Mouse (Mus musculus): ENCODE measurements around the gene Rslcan18. TPM values are rescaled to one million over a fixed set of nuclear protein-coding genes. Genes with fewer than 3 reads are reported as not detected.

Rslcan18 gene
- 0.27 and 0.40 TPM in 2 replicates for polyA plus RNA-seq (2012; rRNA removed; ENCODE audit: low replicate concordance)

DNA sequence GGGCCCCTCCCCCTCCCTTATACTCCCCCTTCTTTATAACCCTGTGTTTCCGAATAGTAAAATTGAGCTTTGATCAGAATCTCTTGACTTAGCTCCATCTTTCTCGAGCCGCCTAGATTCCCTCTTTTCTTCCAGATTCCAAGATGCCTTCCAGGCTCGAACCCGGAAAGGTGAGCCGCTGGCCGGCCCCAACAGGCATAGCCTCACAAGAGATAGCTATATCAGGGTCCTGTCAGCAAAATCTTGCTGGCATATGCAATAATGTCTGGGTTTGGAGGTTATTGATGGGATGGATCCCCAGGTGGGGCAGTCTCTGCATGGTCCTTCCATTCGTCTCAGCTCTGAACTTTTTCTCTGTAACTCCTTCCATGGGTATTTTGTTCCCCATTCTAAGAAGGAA, at the start of gene Rslcan18:
Gene Rslcan18, minus strand, starts transcription at position 101 of the 400 bp plus-strand sequence.

DNA sequence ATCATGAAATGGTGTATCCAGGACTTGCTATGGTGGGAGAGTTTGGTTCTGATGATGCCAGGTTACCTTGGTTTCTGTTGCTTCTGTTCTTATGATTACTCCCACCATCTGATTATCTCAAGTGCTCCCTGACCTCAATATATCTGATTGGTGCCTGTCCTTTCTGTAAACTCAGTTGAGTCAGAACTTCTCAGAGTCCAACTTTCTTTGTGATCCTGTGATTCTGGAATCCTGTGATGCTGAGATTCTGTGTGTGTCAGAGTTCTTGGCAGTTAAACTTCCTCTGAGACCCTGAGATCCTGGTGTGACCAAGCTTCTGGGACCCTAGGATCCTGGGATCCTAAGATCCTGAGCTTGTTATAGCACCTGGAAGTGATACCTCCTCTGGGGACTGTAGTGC, 5.3 kb upstream of the Rslcan18 start, which contains the start of gene Zfp759:
Gene Zfp759, plus strand, starts transcription at position 301 of the 400 bp plus-strand sequence.

DNA sequence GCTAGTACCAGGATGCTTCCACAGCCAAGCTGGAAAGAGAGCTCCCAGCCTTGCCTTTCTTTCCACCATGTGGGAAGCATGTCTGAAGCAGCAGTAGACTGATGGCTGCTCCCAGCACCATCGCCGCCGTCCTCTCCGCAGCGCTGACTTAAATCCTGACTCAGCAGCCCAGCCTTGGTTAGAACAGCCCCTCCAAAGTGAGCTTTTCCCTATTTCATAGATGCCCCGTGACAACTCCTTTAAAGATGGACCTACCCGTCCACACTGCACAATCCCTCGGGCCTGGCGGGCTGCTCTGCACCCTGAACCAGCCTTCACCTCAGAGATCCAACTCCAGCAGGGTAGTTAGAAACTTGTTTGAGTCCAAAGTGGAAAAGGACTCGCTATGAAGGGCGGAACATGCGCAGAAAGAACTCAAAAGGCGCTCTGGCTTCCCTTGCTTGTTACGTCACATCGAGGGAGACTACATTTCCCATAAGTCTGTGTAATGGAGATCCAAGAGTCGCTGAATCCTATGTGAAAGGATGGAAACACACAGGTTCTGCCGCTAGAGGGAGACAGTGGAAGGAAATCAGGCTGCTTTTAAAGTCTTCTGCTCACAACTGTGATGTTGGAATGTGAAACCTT, 7.8 kb downstream of the Rslcan18 start, which contains the start of gene Gm28557:
Gene Gm28557, minus strand, starts transcription at position 411 of the 627 bp plus-strand sequence.

DNA sequence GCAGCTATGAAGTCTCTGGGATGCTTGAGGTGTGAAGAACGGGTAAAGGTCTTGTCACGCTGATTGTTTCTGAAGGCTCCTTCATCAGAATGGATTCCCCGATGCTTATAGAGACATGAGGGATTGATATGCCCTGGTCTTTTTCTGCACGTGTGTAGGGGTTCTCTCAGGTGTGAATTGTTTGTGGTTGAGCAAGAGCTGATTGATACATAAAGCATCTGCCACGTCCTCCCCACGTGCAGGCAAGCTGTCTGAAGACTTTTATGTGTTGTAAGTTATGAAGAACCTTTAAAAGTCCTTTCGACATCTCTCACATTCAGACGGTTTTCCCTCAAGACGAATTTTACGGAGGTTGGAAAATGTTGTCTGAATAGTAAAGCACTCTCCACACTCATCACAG, 18.2 kb downstream of the Rslcan18 start, which contains the start of gene Zfp708:
Gene Zfp708, minus strand, starts transcription at position 101 of the 400 bp plus-strand sequence.

DNA sequence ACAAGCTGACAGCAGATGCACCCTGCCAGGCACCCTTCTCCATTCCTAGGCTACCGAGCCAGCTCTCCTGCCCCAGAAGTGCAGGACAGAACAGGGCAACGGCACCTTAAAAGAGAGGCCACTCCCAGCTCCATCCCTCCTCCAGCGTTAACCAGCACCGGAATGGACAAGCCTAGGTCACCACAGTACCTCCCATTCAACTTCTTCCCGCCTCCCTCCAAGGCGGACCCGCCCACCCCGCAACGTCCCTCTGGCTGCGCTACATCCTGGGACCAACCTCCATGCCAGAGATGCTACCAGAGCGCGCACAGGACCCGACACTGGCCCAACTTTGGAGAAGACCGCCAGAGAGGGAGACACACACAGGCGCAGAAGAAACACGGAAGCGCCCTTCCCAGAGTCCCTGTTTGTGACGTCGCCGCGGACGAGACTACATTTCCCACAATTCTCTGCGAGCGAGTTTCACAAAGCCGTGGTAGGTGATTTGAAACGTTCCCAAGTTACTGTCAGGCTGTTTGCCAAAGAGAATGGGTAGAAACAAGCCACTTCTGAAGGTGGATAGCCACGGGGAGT, 55.2 kb downstream of the Rslcan18 start, which contains the start of gene Zfp712:
Gene Zfp712, minus strand, starts transcription at position 385 of the 573 bp plus-strand sequence.

Other genes with a start within 250 kb of the Rslcan18 start
- 0.44 and 0.62 TPM in 2 replicates for gene Gm10767, start 211.3 kb downstream of the Rslcan18 start, polyA plus RNA-seq (2012; rRNA removed; ENCODE audit: low replicate concordance)
- 0.14 and 0.35 TPM in 2 replicates for gene Zfp712, start 55.1 kb downstream of the Rslcan18 start, polyA plus RNA-seq (2012; rRNA removed; ENCODE audit: low replicate concordance)
- gene Zfp708, start 18.3 kb downstream of the Rslcan18 start, polyA plus RNA-seq (2012; rRNA removed; ENCODE audit: low replicate concordance): 0.60 TPM in 1 of 2 replicates, not detected in the other
- gene Gm28557, start 7.7 kb downstream of the Rslcan18 start, polyA plus RNA-seq (2012; rRNA removed; ENCODE audit: low replicate concordance): 3.7 and 3.9 TPM in 2 replicates
- 0.43 and 0.59 TPM in 2 replicates for gene Zfp759, start 5.4 kb upstream of the Rslcan18 start, polyA plus RNA-seq (2012; rRNA removed; ENCODE audit: low replicate concordance)
- gene Rsl1, start 56.9 kb upstream of the Rslcan18 start, polyA plus RNA-seq (2012; rRNA removed; ENCODE audit: low replicate concordance): 1.8 and 3.8 TPM in 2 replicates
- gene Zfp455, start 78.2 kb upstream of the Rslcan18 start, polyA plus RNA-seq (2012; rRNA removed; ENCODE audit: low replicate concordance): 0.33 and 0.71 TPM in 2 replicates
- gene Zfp458, start 162.2 kb upstream of the Rslcan18 start, polyA plus RNA-seq (2012; rRNA removed; ENCODE audit: low replicate concordance): 0.34 and 0.78 TPM in 2 replicates
- gene Zfp457, start 190.2 kb upstream of the Rslcan18 start, polyA plus RNA-seq (2012; rRNA removed; ENCODE audit: low replicate concordance): 1.0 and 1.5 TPM in 2 replicates
- 0.95 and 1.3 TPM in 2 replicates for gene Zfp595, start 216.3 kb upstream of the Rslcan18 start, polyA plus RNA-seq (2012; rRNA removed; ENCODE audit: low replicate concordance)
- not detected in 2 replicates for gene Gm28044, start 244.3 kb upstream of the Rslcan18 start, polyA plus RNA-seq (2012; rRNA removed; ENCODE audit: low replicate concordance)
- gene Zfp953, start 244.3 kb upstream of the Rslcan18 start, polyA plus RNA-seq (2012; rRNA removed; ENCODE audit: low replicate concordance): 0.35 and 0.37 TPM in 2 replicates